Mouse (Mus musculus) limb, embryonic 11.5 days (tissue): ENCODE results near the gene Zfp444. TPM values are rescaled to one million over a fixed set of nuclear protein-coding genes. Genes with fewer than 3 reads are reported as not detected.

Experiments
- ATAC-seq: fragments of 200-750 bp; cut with Nextera tagmentation; 2 replicates; pipeline ENCODE4 v1.8.0; 2017; ENCODE audit warnings: low read depth; ENCODE audit not compliant: insufficient number of reproducible peaks, low FRiP score, low TSS enrichment
- DNase-seq: peaks from one replicate; pipeline ENCODE4 v3.0.0-alpha.2; 2015; ENCODE audit warnings: low spot score
- H3K27ac ChIP-seq: fragments of 300-500 bp; sonication (generic); replicated peaks from 2 replicates; pipeline ENCODE4 v1.5.1; 2014; ENCODE audit warnings: low read depth, mild to moderate bottlenecking, low read length
- H3K27me3 ChIP-seq: fragments of 300-500 bp; sonication (generic); 2 replicates; pipeline ENCODE4 v1.6.1; 2014; ENCODE audit warnings: mild to moderate bottlenecking, low read length, mixed read lengths; ENCODE audit not compliant: control insufficient read depth, insufficient read depth
- H3K36me3 ChIP-seq: fragments of 300-500 bp; sonication (generic); 2 replicates; pipeline ENCODE4 v1.6.1; 2014; ENCODE audit warnings: mild to moderate bottlenecking, low read length, moderate library complexity, mixed read lengths; ENCODE audit not compliant: control insufficient read depth, insufficient read depth
- H3K4me1 ChIP-seq: fragments of 300-500 bp; sonication (generic); 2 replicates; pipeline ENCODE4 v1.6.1; 2014; ENCODE audit warnings: low read length, mixed read lengths; ENCODE audit not compliant: control insufficient read depth, insufficient read depth
- H3K4me2 ChIP-seq: fragments of 300-500 bp; sonication (generic); 2 replicates; pipeline ENCODE4 v1.6.1; 2014; ENCODE audit warnings: low read depth, mild to moderate bottlenecking, moderate library complexity; ENCODE audit not compliant: severe bottlenecking
- H3K4me3 ChIP-seq: fragments of 300-500 bp; sonication (generic); 2 replicates; pipeline ENCODE4 v1.5.1; 2014; ENCODE audit warnings: low read depth, low read length
- H3K9ac ChIP-seq: fragments of 300-500 bp; sonication (generic); 2 replicates; pipeline ENCODE4 v1.6.1; 2014; ENCODE audit warnings: mild to moderate bottlenecking, low read length
- H3K9me3 ChIP-seq: fragments of 300-500 bp; sonication (generic); 2 replicates; pipeline ENCODE4 v1.6.1; 2016; ENCODE audit warnings: low read length; ENCODE audit not compliant: control insufficient read depth
- WGBS: fragments of 180-500 bp; shearing (Covaris S2); extraction: QIAGEN DNeasy Blood & Tissue Kit; methylation state at CpG from one replicate; pipeline ENCODE4 v1.1.7; 2014; 5-methylcytosine and 5-hydroxymethylcytosine counted together
- polyA plus RNA-seq: library from polyadenylated mRNA; unstranded; fragments of >200 nt; fragmentation: Nextera tagmentation; extraction: Ambion mirVana; gene quantifications from 2 replicates; pipeline ENCODE4 v1.2.1, GENCODE M21; 2014

Gene Zfp444
- polyA plus RNA-seq = 71.6 and 79.7 TPM in 2 replicates

DNA sequence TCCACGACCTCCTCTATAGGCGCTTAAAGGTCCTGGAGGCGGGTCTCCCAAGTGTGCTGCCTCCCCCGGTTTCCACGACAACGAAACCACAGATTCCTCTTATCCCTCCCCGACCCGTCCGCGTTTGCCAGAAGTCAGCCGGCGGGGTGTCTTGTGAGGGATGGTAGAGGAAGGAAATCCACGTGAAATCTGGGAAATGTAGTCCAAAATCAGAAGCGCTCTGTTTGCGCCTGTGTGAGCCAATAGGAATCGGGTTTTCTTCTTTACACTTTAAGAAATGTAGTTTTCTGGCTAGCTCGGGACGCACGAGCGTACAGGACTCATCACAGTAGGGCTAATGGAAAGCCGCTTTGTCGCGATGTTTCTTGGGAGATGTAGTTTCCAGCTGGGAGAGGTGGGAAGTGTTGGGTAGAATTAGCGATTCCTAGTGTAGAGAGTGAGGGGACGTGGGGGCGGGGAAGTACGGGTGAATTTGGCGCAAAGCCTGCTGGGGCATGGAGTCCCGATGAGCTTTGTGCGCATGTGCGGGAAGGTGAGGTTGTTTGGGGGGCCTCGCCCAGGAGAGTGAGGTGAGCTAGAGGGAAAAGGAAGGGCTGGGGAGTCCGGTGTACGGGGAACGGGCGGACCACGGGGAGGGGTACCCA lies at the start of gene Zfp444:
TSS of gene Zfp444 (plus strand) at position 221 of the 644 bp plus-strand sequence.
- 0 out of 2 replicates have a peak within 1 kb of the TSS, but pooled peaks have one; percentile 5 for H3K27ac ChIP-seq
- no peaks in the 10 kb centered on the region for H3K27me3 ChIP-seq
- H3K4me3 ChIP-seq = peak within 1 kb of the TSS; percentile 67
- peak within 1 kb of the TSS; percentile 72 for H3K4me2 ChIP-seq
- H3K4me1 ChIP-seq = no peaks in the 10 kb centered on the region
- H3K36me3 ChIP-seq = no peaks in the 10 kb centered on the region
- DNase-seq (peak; percentile 97), ATAC-seq (peak; percentile 97)
- under 1% methylated on average over 37 of the region's 37 CpGs for WGBS
- H3K9me3 ChIP-seq = no peaks in the 10 kb centered on the region
- H3K9ac ChIP-seq = peak within 1 kb of the TSS; percentile 67

DNA sequence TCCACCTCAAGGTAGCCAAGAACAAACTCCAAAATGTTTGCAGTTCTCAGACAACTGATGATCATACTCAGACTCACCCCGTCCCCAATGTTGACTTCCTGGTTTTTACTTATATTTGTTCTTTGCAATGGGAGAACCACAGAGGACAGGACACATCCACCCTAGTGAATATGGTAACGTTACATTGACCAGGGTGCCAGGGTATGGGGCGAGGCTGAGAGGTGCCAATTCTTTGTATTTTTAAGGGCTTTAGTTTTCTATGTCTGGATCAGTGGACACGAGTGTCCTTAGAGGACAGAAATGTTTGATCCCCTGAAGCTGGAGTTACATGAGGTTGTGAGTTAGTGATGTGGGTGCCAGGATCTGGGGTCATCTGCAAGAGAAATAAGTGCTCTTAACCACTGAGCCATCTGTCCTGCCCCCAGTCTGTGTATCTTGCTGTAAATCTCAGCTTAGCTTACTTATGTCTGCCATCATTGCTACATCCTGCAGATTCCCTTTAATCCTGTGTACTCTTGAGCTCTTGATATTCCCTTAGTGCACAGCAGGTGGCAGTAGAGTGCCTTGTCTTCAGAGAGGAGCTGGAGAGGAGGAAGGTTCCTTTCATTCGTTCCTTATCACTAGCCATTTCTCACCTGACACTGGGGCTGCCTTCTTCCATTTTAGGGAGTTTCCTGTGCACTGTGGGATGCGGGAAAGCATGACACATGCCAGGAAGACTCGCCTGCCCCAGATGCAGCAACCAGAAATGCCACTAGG lies 45.2 kb upstream of the Zfp444 start:
- WGBS = 42% methylated on average over 7 of the region's 7 CpGs

DNA sequence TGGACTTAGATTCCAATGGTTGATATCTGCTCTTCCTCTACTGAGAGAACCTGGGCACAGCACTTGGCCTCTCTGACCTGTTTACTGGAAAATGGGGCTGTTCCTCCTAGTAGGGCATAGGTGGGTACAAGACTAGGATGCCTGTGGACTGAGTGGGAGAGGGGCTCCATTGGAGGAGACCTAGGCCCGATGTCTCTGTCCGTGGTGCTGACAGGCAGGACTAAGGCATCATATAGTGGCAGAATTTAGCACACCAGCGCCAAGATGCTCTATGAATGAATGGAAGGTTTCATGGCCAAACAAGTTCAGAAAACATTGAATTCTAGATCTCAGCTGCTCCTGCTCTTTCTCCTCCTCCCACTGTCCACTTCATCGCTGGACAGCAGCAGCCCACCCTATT lies 41.7 kb upstream of the Zfp444 start:
- H3K9ac ChIP-seq = no peak overlapping the region
- H3K36me3 ChIP-seq = peaks cover 16% of the 10 kb centered on the region
- WGBS = 39% methylated on average over 4 of the region's 4 CpGs
- no peaks in the 10 kb centered on the region for H3K27me3 ChIP-seq
- DNase-seq (peak; percentile 58), ATAC-seq (no peak; the same call in 1 of the 2 replicates)
- no peak overlapping the region for H3K27ac ChIP-seq
- peaks cover 5% of the 10 kb centered on the region; the same call in 1 of the 2 replicates for H3K9me3 ChIP-seq
- H3K4me3 ChIP-seq = no peak overlapping the region
- H3K4me1 ChIP-seq = no peaks in the 10 kb centered on the region
- no peak overlapping the region for H3K4me2 ChIP-seq

More for the DNA sequence above, 45.2 kb upstream of the Zfp444 start:
- no peak overlapping the region for H3K9ac ChIP-seq
- no peaks in the 10 kb centered on the region for H3K4me1 ChIP-seq
- peak; percentile 71 for DNase-seq
- H3K4me3 ChIP-seq = no peak overlapping the region
- H3K36me3 ChIP-seq = peaks cover 1% of the 10 kb centered on the region
- no peaks in the 10 kb centered on the region for H3K27me3 ChIP-seq
- H3K9me3 ChIP-seq = peaks cover 2% of the 10 kb centered on the region; the same call in 1 of the 2 replicates
- no peak overlapping the region for H3K27ac ChIP-seq
- peak; percentile 40 for ATAC-seq
- H3K4me2 ChIP-seq = no peak overlapping the region

DNA sequence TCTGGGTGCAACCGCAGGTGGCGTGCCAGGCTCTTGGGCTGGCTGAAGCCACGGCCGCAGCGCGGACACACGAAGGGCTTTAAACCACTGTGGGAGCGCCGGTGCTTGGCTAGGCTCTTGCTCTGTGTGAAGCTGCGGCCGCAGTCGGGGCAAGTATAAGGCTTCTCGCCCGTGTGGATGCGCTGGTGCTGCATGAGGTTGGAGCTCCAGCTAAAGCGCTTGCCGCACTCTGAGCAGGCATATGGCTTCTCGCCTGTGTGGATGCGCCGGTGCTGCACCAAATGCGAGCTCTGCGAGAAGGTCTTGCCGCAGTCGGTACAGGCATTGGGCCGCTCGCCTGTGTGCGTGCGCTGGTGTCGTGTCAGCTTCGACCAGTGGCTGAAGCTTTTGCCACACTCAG lies 39.4 kb upstream of the Zfp444 start:
- ATAC-seq (no peak), DNase-seq (no peak)
- WGBS = 80% methylated on average over 30 of the region's 30 CpGs
- Histone ChIP-seq H3K9me3 (peaks cover 5% of the 10 kb centered on the region; the same call in 1 of the 2 replicates), H3K4me2 (no peak overlapping the region), H3K27ac (no peak overlapping the region), H3K36me3 (peaks cover 16% of the 10 kb centered on the region), H3K27me3 (no peaks in the 10 kb centered on the region), H3K4me3 (no peak overlapping the region), H3K9ac (no peak overlapping the region), H3K4me1 (no peaks in the 10 kb centered on the region)

DNA sequence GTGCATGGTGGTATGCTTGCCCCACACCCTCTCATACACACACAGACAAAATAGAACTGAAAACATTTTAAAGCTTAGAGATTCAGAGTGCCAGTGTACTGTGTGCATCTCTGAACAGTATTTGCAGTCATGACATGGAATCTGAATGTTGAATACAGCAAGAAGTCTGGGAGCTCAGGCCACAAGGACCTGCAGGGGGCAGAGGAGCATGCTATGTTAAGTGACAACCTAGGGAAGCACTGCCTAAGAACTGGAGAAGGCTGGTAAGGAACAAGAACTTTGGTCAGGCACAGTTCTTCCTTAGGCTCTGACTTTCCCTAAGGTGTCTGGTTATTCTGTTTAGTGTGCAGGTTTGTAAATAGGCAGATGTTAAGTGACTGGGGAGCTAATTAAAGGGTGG lies 35.5 kb upstream of the Zfp444 start:
- no peak overlapping the region for H3K27ac ChIP-seq
- no peak overlapping the region for H3K4me2 ChIP-seq
- H3K4me1 ChIP-seq = no peaks in the 10 kb centered on the region
- H3K36me3 ChIP-seq = peaks cover 16% of the 10 kb centered on the region
- H3K4me3 ChIP-seq = no peak overlapping the region
- no peak for DNase-seq
- no peak for ATAC-seq
- H3K9me3 ChIP-seq = peaks cover 5% of the 10 kb centered on the region; the same call in 1 of the 2 replicates
- H3K9ac ChIP-seq = no peak overlapping the region
- H3K27me3 ChIP-seq = no peaks in the 10 kb centered on the region

DNA sequence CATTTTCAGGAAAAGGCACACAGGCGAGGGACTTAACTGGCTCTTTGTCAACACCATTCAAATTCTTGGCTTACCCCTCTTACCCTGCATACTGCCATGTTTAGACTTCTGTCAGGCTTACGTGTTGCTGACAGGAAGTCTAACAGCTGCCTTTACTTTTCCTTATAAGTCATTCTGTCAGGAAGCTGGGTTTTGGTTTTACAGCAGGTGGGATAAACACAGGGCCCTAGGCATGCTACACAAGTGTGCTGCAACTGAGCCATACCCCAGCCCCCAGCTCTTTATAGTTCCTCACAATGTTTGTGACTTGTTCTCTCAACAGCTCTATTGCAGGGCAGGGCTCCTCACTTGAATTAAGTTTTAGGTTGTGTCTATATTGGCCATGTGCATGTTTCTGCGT lies 32.7 kb upstream of the Zfp444 start:
- no peak overlapping the region for H3K4me3 ChIP-seq
- no peaks in the 10 kb centered on the region for H3K27me3 ChIP-seq
- H3K36me3 ChIP-seq = no peaks in the 10 kb centered on the region; the same call in none of the 2 replicates
- H3K4me1 ChIP-seq = no peaks in the 10 kb centered on the region
- WGBS = 80% methylated on average over 3 of the region's 3 CpGs
- no peaks in the 10 kb centered on the region for H3K9me3 ChIP-seq
- ATAC-seq = no peak
- H3K27ac ChIP-seq = no peak overlapping the region
- H3K4me2 ChIP-seq = no peak overlapping the region
- no peak for DNase-seq
- H3K9ac ChIP-seq = no peak overlapping the region

DNA sequence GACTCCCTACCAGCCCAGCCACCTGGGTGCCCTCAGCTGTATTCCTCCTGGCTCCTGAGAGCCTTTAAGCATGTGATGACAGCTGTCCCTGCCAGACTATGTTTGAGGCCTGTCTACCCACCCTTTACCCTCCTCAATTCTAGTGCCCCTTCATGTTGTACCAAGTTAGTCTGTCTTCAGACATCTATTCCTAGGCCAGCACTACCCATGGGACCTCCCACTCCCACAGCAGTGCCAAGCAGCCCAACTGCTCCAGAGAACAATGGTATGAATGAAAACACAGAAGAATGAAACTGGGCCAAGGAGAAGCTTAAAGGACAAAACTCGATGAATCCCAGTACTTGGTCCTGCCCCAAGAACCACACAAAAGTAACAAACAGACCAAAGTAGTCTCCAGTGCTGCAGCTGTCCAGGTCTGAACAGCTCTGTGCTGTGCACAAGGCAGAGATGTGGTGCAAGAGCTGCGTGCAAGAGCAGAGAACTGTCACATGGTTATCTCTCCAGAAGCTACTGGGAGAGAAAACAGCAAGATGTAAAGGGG lies 28.0 kb upstream of the Zfp444 start:
- H3K36me3 ChIP-seq = no peaks in the 10 kb centered on the region; the same call in 1 of the 2 replicates
- H3K9me3 ChIP-seq = no peaks in the 10 kb centered on the region
- no peak overlapping the region for H3K4me2 ChIP-seq
- H3K9ac ChIP-seq = no peak overlapping the region
- ATAC-seq (no peak), DNase-seq (no peak)
- no peaks in the 10 kb centered on the region for H3K27me3 ChIP-seq
- H3K27ac ChIP-seq = no peak overlapping the region
- no peak overlapping the region for H3K4me3 ChIP-seq
- no peaks in the 10 kb centered on the region for H3K4me1 ChIP-seq
- WGBS = 87% methylated on average over 2 of the region's 2 CpGs

DNA sequence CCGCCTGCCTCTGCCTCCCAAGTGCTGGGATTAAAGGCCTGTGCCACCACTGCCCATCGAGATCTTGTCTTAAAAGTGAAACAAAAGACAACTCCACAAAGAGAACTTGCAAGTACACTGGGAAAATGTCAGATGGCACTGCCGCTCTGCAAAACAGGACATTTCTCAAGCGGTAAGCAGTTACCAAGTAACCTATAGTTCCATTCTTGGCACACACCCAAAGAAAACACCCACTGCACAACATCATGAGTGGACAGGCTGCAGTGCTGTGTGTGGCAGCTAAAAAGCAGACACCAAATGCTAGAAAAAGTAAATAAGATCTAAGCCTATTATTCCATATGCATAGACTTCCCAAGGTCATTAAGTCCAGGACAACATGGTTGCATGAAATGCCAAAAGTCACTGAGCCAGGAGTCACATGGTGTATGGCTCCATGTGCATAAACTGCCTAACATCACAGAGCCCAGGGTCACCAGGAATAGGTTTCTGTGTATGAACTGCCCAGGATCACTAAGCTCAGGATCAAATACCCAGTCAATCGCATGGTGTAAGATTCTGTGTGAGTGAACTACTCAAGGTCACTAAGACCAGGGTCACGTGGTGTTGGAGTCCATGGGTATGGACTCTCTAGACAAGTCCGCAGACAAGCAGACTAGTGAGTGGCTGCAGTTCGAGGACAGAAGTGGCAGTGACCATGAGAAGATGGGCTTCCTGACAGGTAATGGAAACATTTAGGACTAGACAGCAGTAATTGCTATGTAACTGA lies 26.4 kb upstream of the Zfp444 start:
- no peak for ATAC-seq
- H3K9ac ChIP-seq = no peak overlapping the region
- H3K27me3 ChIP-seq = no peaks in the 10 kb centered on the region
- no peaks in the 10 kb centered on the region for H3K4me1 ChIP-seq
- H3K27ac ChIP-seq = no peak overlapping the region
- no peaks in the 10 kb centered on the region for H3K9me3 ChIP-seq
- DNase-seq = no peak
- 93% methylated on average over 8 of the region's 8 CpGs for WGBS
- H3K4me3 ChIP-seq = no peak overlapping the region
- H3K4me2 ChIP-seq = no peak overlapping the region
- H3K36me3 ChIP-seq = no peaks in the 10 kb centered on the region; the same call in 1 of the 2 replicates
